Mouse (Mus musculus) MEL (cell line): ENCODE measurements around the gene Ten1.

Experiments
- BHLHE40 ChIP-seq: IDR thresholded peaks from 2 replicates; pipeline ENCODE4 v1.6.1; 2012; ENCODE audit warnings: low read depth, mild to moderate bottlenecking, inconsistent platforms, low read length, improper control_type of control experiment, borderline replicate concordance
- CHD1 ChIP-seq: IDR thresholded peaks from 2 replicates; pipeline ENCODE4 v1.6.1; 2012; ENCODE audit warnings: low read depth, mild to moderate bottlenecking, inconsistent platforms, low read length, improper control_type of control experiment
- CTCF ChIP-seq, 3 experiments: IDR thresholded peaks in 2 of 3; conservative IDR thresholded peaks in 1 of 3; 2 replicates each; pipeline ENCODE4 v1.5.1; 2011 to 2012; ENCODE audit warnings: low read length in 3 of 3, low read depth in 2 of 3, mild to moderate bottlenecking in 2 of 3, improper control_type of control experiment in 1 of 3, inconsistent platforms in 1 of 3, mixed read lengths in 1 of 3, moderate library complexity in 1 of 3; ENCODE audit not compliant: control insufficient read depth in 1 of 3, insufficient read depth in 1 of 3, poor library complexity in 1 of 3, severe bottlenecking in 1 of 3
- EP300 ChIP-seq, 2 experiments: IDR thresholded peaks; 2 replicates each; pipeline ENCODE4 v1.6.1; 2011; ENCODE audit warnings: improper control_type of control experiment in 2 of 2, low read length in 2 of 2, low read depth in 1 of 2, mild to moderate bottlenecking in 1 of 2
- MYC ChIP-seq: IDR thresholded peaks from 2 replicates; pipeline ENCODE4 v1.6.1; 2011; ENCODE audit warnings: low read depth, mild to moderate bottlenecking, low read length, improper control_type of control experiment, moderate library complexity
- POLR2A ChIP-seq, 2 experiments: IDR thresholded peaks; 2 replicates each; pipeline ENCODE4 v1.6.1; 2011 to 2012; ENCODE audit warnings: low read length in 2 of 2, mild to moderate bottlenecking in 2 of 2, control low read depth in 1 of 2, improper control_type of control experiment in 1 of 2, low read depth in 1 of 2, moderate library complexity in 1 of 2; ENCODE audit not compliant: control insufficient read depth in 1 of 2, insufficient read depth in 1 of 2, poor library complexity in 1 of 2
- RCOR1 ChIP-seq: IDR thresholded peaks from 2 replicates; pipeline ENCODE4 v1.6.1; 2012; ENCODE audit warnings: low read depth, mild to moderate bottlenecking, inconsistent platforms, low read length, improper control_type of control experiment
- UBTF ChIP-seq: IDR thresholded peaks from 2 replicates; pipeline ENCODE4 v1.6.1; 2012; ENCODE audit warnings: low read depth, mild to moderate bottlenecking, inconsistent platforms, low read length, improper control_type of control experiment, moderate library complexity, borderline replicate concordance; ENCODE audit not compliant: insufficient read depth

- TF ChIP-seq UBTF (no peak), BHLHE40 (no peak), POLR2A (IDR thresholded peaks at IDR 0.05; ENCODE audit: control insufficient read depth in 1 of 2, insufficient read depth in 1 of 2, low read depth in 1 of 2, low read length in 2 of 2, poor library complexity in 1 of 2) (no peak), CHD1 (no peak), CTCF (IDR thresholded peaks at IDR 0.05 in 2 of 3, conservative IDR thresholded peaks at IDR 0.05 in 1 of 3; ENCODE audit: control insufficient read depth in 1 of 3, insufficient read depth in 1 of 3, low read depth in 2 of 3, low read length in 3 of 3, poor library complexity in 1 of 3, severe bottlenecking in 1 of 3) (no peak), EP300 (IDR thresholded peaks at IDR 0.05; ENCODE audit: low read depth in 1 of 2, low read length in 2 of 2) (no peak), MYC (no peak), RCOR1 (no peak)
Observed at GRCm38 (mm10) chr11:116228699-116229098, 30.0 kb downstream of the Ten1 start.
